Mouse (Mus musculus): ENCODE results near the gene Scamp2.

The Scamp2 gene

GRCm38 (mm10) chr9:57560861-57561710 lies at the start of gene Scamp2:
Gene Scamp2, plus strand, starts transcription at chr9:57560943.
- Histone ChIP-seq H3K36me3 (ENCODE audit: control insufficient read depth, insufficient read depth, low read length, poor library complexity, severe bottlenecking) (no peaks in the 10 kb centered on the region), H3K27me3 (ENCODE audit: control insufficient read depth, insufficient read depth, low read length, poor library complexity, severe bottlenecking) (no peaks in the 10 kb centered on the region)
- DNase-seq (ENCODE audit: low read depth, low spot score), result peak; percentile 95

- H3K36me3 ChIP-seq (ENCODE audit: control insufficient read depth, insufficient read depth, low read length, poor library complexity, severe bottlenecking), result no peaks in the 10 kb centered on the region
- no peaks in the 10 kb centered on the region for H3K27me3 ChIP-seq (ENCODE audit: control insufficient read depth, insufficient read depth, low read length, poor library complexity, severe bottlenecking)
- DNase-seq (ENCODE audit: low read depth, low spot score), result peak; percentile 87
Measured at GRCm38 (mm10) chr9:57517113-57517512, 43.6 kb upstream of the Scamp2 start.

GRCm38 (mm10) chr9:57520375-57521055 lies 40.2 kb upstream of the Scamp2 start:
- no peaks in the 10 kb centered on the region for H3K36me3 ChIP-seq (ENCODE audit: control insufficient read depth, insufficient read depth, low read length, poor library complexity, severe bottlenecking)
- no peaks in the 10 kb centered on the region for H3K27me3 ChIP-seq (ENCODE audit: control insufficient read depth, insufficient read depth, low read length, poor library complexity, severe bottlenecking)
- no peak for DNase-seq (ENCODE audit: low read depth, low spot score)

GRCm38 (mm10) chr9:57521056-57521911 lies 39.5 kb upstream of the Scamp2 start, which contains the start of gene Cox5a:
Gene Cox5a, plus strand, starts transcription at chr9:57521274.
- DNase-seq (ENCODE audit: low read depth, low spot score), result peak; percentile 94
- Histone ChIP-seq H3K36me3 (ENCODE audit: control insufficient read depth, insufficient read depth, low read length, poor library complexity, severe bottlenecking) (no peaks in the 10 kb centered on the region), H3K27me3 (ENCODE audit: control insufficient read depth, insufficient read depth, low read length, poor library complexity, severe bottlenecking) (no peaks in the 10 kb centered on the region)

- DNase-seq (ENCODE audit: low read depth, low spot score), result no peak
- H3K36me3 ChIP-seq (ENCODE audit: control insufficient read depth, insufficient read depth, low read length, poor library complexity, severe bottlenecking), result no peaks in the 10 kb centered on the region
Measured at GRCm38 (mm10) chr9:57522114-57522860, 38.5 kb upstream of the Scamp2 start.

GRCm38 (mm10) chr9:57522861-57523246 lies 37.9 kb upstream of the Scamp2 start:
- Histone ChIP-seq H3K36me3 (ENCODE audit: control insufficient read depth, insufficient read depth, low read length, poor library complexity, severe bottlenecking) (no peaks in the 10 kb centered on the region), H3K27me3 (ENCODE audit: control insufficient read depth, insufficient read depth, low read length, poor library complexity, severe bottlenecking) (no peaks in the 10 kb centered on the region)
- no peak for DNase-seq (ENCODE audit: low read depth, low spot score)

More at GRCm38 (mm10) chr9:57522114-57522860, 38.5 kb upstream of the Scamp2 start:
- no peaks in the 10 kb centered on the region for H3K27me3 ChIP-seq (ENCODE audit: control insufficient read depth, insufficient read depth, low read length, poor library complexity, severe bottlenecking)

- peak; percentile 81 for DNase-seq (ENCODE audit: low read depth, low spot score)
Measured at GRCm38 (mm10) chr9:57523754-57524153, 37.0 kb upstream of the Scamp2 start.

GRCm38 (mm10) chr9:57524439-57524838 lies 36.3 kb upstream of the Scamp2 start:
- Histone ChIP-seq H3K36me3 (ENCODE audit: control insufficient read depth, insufficient read depth, low read length, poor library complexity, severe bottlenecking) (no peaks in the 10 kb centered on the region; the same call in 1 of the 2 replicates), H3K27me3 (ENCODE audit: control insufficient read depth, insufficient read depth, low read length, poor library complexity, severe bottlenecking) (no peaks in the 10 kb centered on the region)
- DNase-seq (ENCODE audit: low read depth, low spot score), result no peak

More at GRCm38 (mm10) chr9:57523754-57524153, 37.0 kb upstream of the Scamp2 start:
- Histone ChIP-seq H3K36me3 (ENCODE audit: control insufficient read depth, insufficient read depth, low read length, poor library complexity, severe bottlenecking) (no peaks in the 10 kb centered on the region), H3K27me3 (ENCODE audit: control insufficient read depth, insufficient read depth, low read length, poor library complexity, severe bottlenecking) (no peaks in the 10 kb centered on the region)

GRCm38 (mm10) chr9:57525516-57525915 lies 35.2 kb upstream of the Scamp2 start:
- no peak for DNase-seq (ENCODE audit: low read depth, low spot score)
- Histone ChIP-seq H3K27me3 (ENCODE audit: control insufficient read depth, insufficient read depth, low read length, poor library complexity, severe bottlenecking) (no peaks in the 10 kb centered on the region), H3K36me3 (ENCODE audit: control insufficient read depth, insufficient read depth, low read length, poor library complexity, severe bottlenecking) (no peaks in the 10 kb centered on the region; the same call in 1 of the 2 replicates)

- peaks cover 2% of the 10 kb centered on the region; the same call in 1 of the 2 replicates for H3K36me3 ChIP-seq (ENCODE audit: control insufficient read depth, insufficient read depth, low read length, poor library complexity, severe bottlenecking)
- no peak for DNase-seq (ENCODE audit: low read depth, low spot score)
Measured at GRCm38 (mm10) chr9:57526435-57526834, 34.3 kb upstream of the Scamp2 start.

GRCm38 (mm10) chr9:57531946-57532345 lies 28.8 kb upstream of the Scamp2 start:
- Histone ChIP-seq H3K36me3 (ENCODE audit: control insufficient read depth, insufficient read depth, low read length, poor library complexity, severe bottlenecking) (peaks cover 16% of the 10 kb centered on the region; the same call in 1 of the 2 replicates), H3K27me3 (ENCODE audit: control insufficient read depth, insufficient read depth, low read length, poor library complexity, severe bottlenecking) (no peaks in the 10 kb centered on the region)
- no peak for DNase-seq (ENCODE audit: low read depth, low spot score)

More at GRCm38 (mm10) chr9:57526435-57526834, 34.3 kb upstream of the Scamp2 start:
- no peaks in the 10 kb centered on the region for H3K27me3 ChIP-seq (ENCODE audit: control insufficient read depth, insufficient read depth, low read length, poor library complexity, severe bottlenecking)

GRCm38 (mm10) chr9:57536362-57536761 lies 24.4 kb upstream of the Scamp2 start:
- H3K27me3 ChIP-seq (ENCODE audit: control insufficient read depth, insufficient read depth, low read length, poor library complexity, severe bottlenecking), result no peaks in the 10 kb centered on the region
- no peak for DNase-seq (ENCODE audit: low read depth, low spot score)
- peaks cover 14% of the 10 kb centered on the region; the same call in 1 of the 2 replicates for H3K36me3 ChIP-seq (ENCODE audit: control insufficient read depth, insufficient read depth, low read length, poor library complexity, severe bottlenecking)

GRCm38 (mm10) chr9:57537044-57537727 lies 23.6 kb upstream of the Scamp2 start, which contains the start of gene Fam219b:
Gene Fam219b, plus strand, starts transcription at chr9:57537528.
- no peaks in the 10 kb centered on the region for H3K27me3 ChIP-seq (ENCODE audit: control insufficient read depth, insufficient read depth, low read length, poor library complexity, severe bottlenecking)
- DNase-seq (ENCODE audit: low read depth, low spot score), result peak; percentile 87
- H3K36me3 ChIP-seq (ENCODE audit: control insufficient read depth, insufficient read depth, low read length, poor library complexity, severe bottlenecking), result peaks cover 7% of the 10 kb centered on the region; the same call in 1 of the 2 replicates
